Mouse (Mus musculus) hindbrain, embryonic 16.5 days (tissue): ENCODE results near the gene Zmiz1. TPM values are rescaled to one million over a fixed set of nuclear protein-coding genes. Genes with fewer than 3 reads are reported as not detected.
A peak's percentile ranks its signal among the peaks of the same experiment; 100 is the strongest.

Experiments used
- microRNA-seq: library from miRNA; unstranded; fragments of <30 nt; microRNA quantifications from one replicate; pipeline ENCODE4, GENCODE M21; 2017
- polyA plus RNA-seq: library from polyadenylated mRNA; unstranded; fragments of >200 nt; fragmentation: Nextera tagmentation; extraction: Ambion mirVana; gene quantifications from 2 replicates; pipeline ENCODE4 v1.2.1, GENCODE M21; 2015

Gene Zmiz1
- polyA plus RNA-seq, 1 experiment from 2014 or later: 50.4 TPM

Small RNA genes within 50 kb of the gene (microRNA-seq; reads per million reads assigned to microRNA genes)
- gene Mir3075: 4.8 reads per million, percentile 16 among the genes with 10 or more reads in this experiment

Other genes with a start within 250 kb of the Zmiz1 start
- 34.6 and 45.4 TPM in 2 replicates for gene Ppif, start 235.0 kb downstream of the Zmiz1 start, polyA plus RNA-seq